Mouse (Mus musculus): Measurements from ENCODE around the gene Olfr1393. TPM values are rescaled to one million over a fixed set of nuclear protein-coding genes. Genes with fewer than 3 reads are reported as not detected.
"Not testable (repeated sequence)": the region's sequence is repeated elsewhere in the genome, so short reads cannot be mapped to it uniquely, and the experiment has no call there.

Olfr1393 gene
- polyA plus RNA-seq, 1 experiment, result 0.50 TPM

GRCm38 (mm10) chr11:49287251-49287650 lies 9.1 kb downstream of the Olfr1393 start:
- 75% methylated on average over 2 of the region's 2 CpGs for WGBS

GRCm38 (mm10) chr11:49292777-49293176 lies 14.7 kb downstream of the Olfr1393 start:
- H3K27ac ChIP-seq (ENCODE audit: control insufficient read depth, insufficient read depth, low read depth, low read length, poor library complexity), result no peak overlapping the region
- no peaks in the 10 kb centered on the region for H3K4me1 ChIP-seq (ENCODE audit: control insufficient read depth, insufficient read depth, low read length)
- no peak overlapping the region for H3K4me3 ChIP-seq (replicated peaks; ENCODE audit: control insufficient read depth, low read depth, low read length)
- TF ChIP-seq CTCF (IDR thresholded peaks at IDR 0.05; ENCODE audit: control insufficient read depth, insufficient read depth, low read length) (no peak), POLR2A (IDR thresholded peaks at IDR 0.05; ENCODE audit: borderline replicate concordance, control insufficient read depth, low read depth, low read length) (no peak)
- 76% methylated on average over 3 of the region's 3 CpGs for WGBS

More at GRCm38 (mm10) chr11:49287251-49287650, 9.1 kb downstream of the Olfr1393 start:
- Histone ChIP-seq H3K4me3 (replicated peaks; ENCODE audit: control insufficient read depth, low read depth, low read length) (no peak overlapping the region), H3K27ac (ENCODE audit: control insufficient read depth, insufficient read depth, low read depth, low read length, poor library complexity) (no peak overlapping the region), H3K4me1 (ENCODE audit: control insufficient read depth, insufficient read depth, low read length) (no peaks in the 10 kb centered on the region)
- TF ChIP-seq CTCF (IDR thresholded peaks at IDR 0.05; ENCODE audit: control insufficient read depth, insufficient read depth, low read length) (no peak), POLR2A (IDR thresholded peaks at IDR 0.05; ENCODE audit: borderline replicate concordance, control insufficient read depth, low read depth, low read length) (no peak)

GRCm38 (mm10) chr11:49304441-49304840 lies 26.3 kb downstream of the Olfr1393 start, which contains the start of gene Olfr10:
Gene Olfr10, plus strand, starts transcription at chr11:49304741.
- Histone ChIP-seq H3K4me3 (replicated peaks; ENCODE audit: control insufficient read depth, low read depth, low read length) (no peak within 1 kb of the TSS), H3K27ac (ENCODE audit: control insufficient read depth, insufficient read depth, low read depth, low read length, poor library complexity) (no peak within 1 kb of the TSS), H3K4me1 (ENCODE audit: control insufficient read depth, insufficient read depth, low read length) (no peaks in the 10 kb centered on the region)
- no peak for TF ChIP-seq CTCF (IDR thresholded peaks at IDR 0.05; ENCODE audit: control insufficient read depth, insufficient read depth, low read length)
- no peak for TF ChIP-seq POLR2A (IDR thresholded peaks at IDR 0.05; ENCODE audit: borderline replicate concordance, control insufficient read depth, low read depth, low read length)

- WGBS, result 47% methylated on average over 5 of the region's 5 CpGs
- H3K4me1 ChIP-seq (ENCODE audit: control insufficient read depth, insufficient read depth, low read length), result not testable (repeated sequence)
These were observed 30.4 kb downstream of the Olfr1393 start for GRCm38 (mm10) chr11:49308547-49308946.

GRCm38 (mm10) chr11:49322442-49322841 lies 44.3 kb downstream of the Olfr1393 start, which contains the start of gene Olfr1391:
Gene Olfr1391, plus strand, starts transcription at chr11:49322742.
- Histone ChIP-seq H3K4me1 (ENCODE audit: control insufficient read depth, insufficient read depth, low read length) (no peaks in the 10 kb centered on the region), H3K4me3 (replicated peaks; ENCODE audit: control insufficient read depth, low read depth, low read length) (no peak within 1 kb of the TSS), H3K27ac (ENCODE audit: control insufficient read depth, insufficient read depth, low read depth, low read length, poor library complexity) (no peak within 1 kb of the TSS)
- no peak for TF ChIP-seq POLR2A (IDR thresholded peaks at IDR 0.05; ENCODE audit: borderline replicate concordance, control insufficient read depth, low read depth, low read length)
- no peak for TF ChIP-seq CTCF (IDR thresholded peaks at IDR 0.05; ENCODE audit: control insufficient read depth, insufficient read depth, low read length)
- 64% methylated on average over 2 of the region's 2 CpGs for WGBS

More at GRCm38 (mm10) chr11:49308547-49308946, 30.4 kb downstream of the Olfr1393 start:
- H3K27ac ChIP-seq (ENCODE audit: control insufficient read depth, insufficient read depth, low read depth, low read length, poor library complexity); H3K4me3 ChIP-seq (replicated peaks; ENCODE audit: control insufficient read depth, low read depth, low read length): not testable (repeated sequence)

- Histone ChIP-seq H3K4me3 (replicated peaks; ENCODE audit: control insufficient read depth, low read depth, low read length) (no peak overlapping the region), H3K4me1 (ENCODE audit: control insufficient read depth, insufficient read depth, low read length) (no peaks in the 10 kb centered on the region), H3K27ac (ENCODE audit: control insufficient read depth, insufficient read depth, low read depth, low read length, poor library complexity) (no peak overlapping the region)
- WGBS, result 63% methylated on average over 3 of the region's 3 CpGs
- TF ChIP-seq POLR2A (IDR thresholded peaks at IDR 0.05; ENCODE audit: borderline replicate concordance, control insufficient read depth, low read depth, low read length), result no peak
- no peak for TF ChIP-seq CTCF (IDR thresholded peaks at IDR 0.05; ENCODE audit: control insufficient read depth, insufficient read depth, low read length)
These were observed 48.6 kb downstream of the Olfr1393 start for GRCm38 (mm10) chr11:49326726-49327125.

GRCm38 (mm10) chr11:49329686-49330085 lies 51.6 kb downstream of the Olfr1393 start:
- no peak for TF ChIP-seq POLR2A (IDR thresholded peaks at IDR 0.05; ENCODE audit: borderline replicate concordance, control insufficient read depth, low read depth, low read length)
- TF ChIP-seq CTCF (IDR thresholded peaks at IDR 0.05; ENCODE audit: control insufficient read depth, insufficient read depth, low read length), result no peak
- no peak overlapping the region for H3K4me3 ChIP-seq (replicated peaks; ENCODE audit: control insufficient read depth, low read depth, low read length)
- H3K4me1 ChIP-seq (ENCODE audit: control insufficient read depth, insufficient read depth, low read length), result no peaks in the 10 kb centered on the region
- 73% methylated on average over 1 of the region's 1 CpGs for whole genome bisulfite sequencing
- H3K27ac ChIP-seq (ENCODE audit: control insufficient read depth, insufficient read depth, low read depth, low read length, poor library complexity), result no peak overlapping the region

Other genes starting within 250 kb of the Olfr1393 start
- gene 9930111J21Rik2, start 227.1 kb upstream of the Olfr1393 start, polyA plus RNA-seq (2011; ENCODE audit: insufficient read depth, insufficient read length, low replicate concordance, missing spikeins), result 9.1 and 13.8 TPM in 2 replicates
- gene Tgtp2, start 214.1 kb upstream of the Olfr1393 start, polyA plus RNA-seq (2011; ENCODE audit: insufficient read depth, insufficient read length, low replicate concordance, missing spikeins), result 7.7 TPM in 1 of 2 replicates, not detected in the other
- gene Ifi47, start 201.7 kb upstream of the Olfr1393 start, polyA plus RNA-seq (2011; ENCODE audit: insufficient read depth, insufficient read length, low replicate concordance, missing spikeins), result 18.2 and 26.2 TPM in 2 replicates
- not detected in 2 replicates for gene Olfr1396, start 163.4 kb upstream of the Olfr1393 start, polyA plus RNA-seq (2011; ENCODE audit: insufficient read depth, insufficient read length, low replicate concordance, missing spikeins)
- not detected in 2 replicates for gene Olfr1395, start 136.0 kb upstream of the Olfr1393 start, polyA plus RNA-seq (2011; ENCODE audit: insufficient read depth, insufficient read length, low replicate concordance, missing spikeins)
- gene Olfr1394, start 123.9 kb upstream of the Olfr1393 start, polyA plus RNA-seq (2011; ENCODE audit: insufficient read depth, insufficient read length, low replicate concordance, missing spikeins), result not detected in 2 replicates
- 2.1 and 4.9 TPM in 2 replicates for gene Btnl9, start 91.1 kb upstream of the Olfr1393 start, polyA plus RNA-seq (2011; ENCODE audit: insufficient read depth, insufficient read length, low replicate concordance, missing spikeins)
- 10.4 and 12.0 TPM in 2 replicates for gene Zfp62, start 75.0 kb upstream of the Olfr1393 start, polyA plus RNA-seq (2011; ENCODE audit: insufficient read depth, insufficient read length, low replicate concordance, missing spikeins)
- gene Mgat1, start 34.1 kb upstream of the Olfr1393 start, polyA plus RNA-seq (2011; ENCODE audit: insufficient read depth, insufficient read length, low replicate concordance, missing spikeins), result 37.4 and 63.1 TPM in 2 replicates
- gene Olfr1392, start 7.0 kb downstream of the Olfr1393 start, polyA plus RNA-seq (2011; ENCODE audit: insufficient read depth, insufficient read length, low replicate concordance, missing spikeins), result not detected in 2 replicates
- gene Olfr10, start 26.4 kb downstream of the Olfr1393 start, polyA plus RNA-seq (2011; ENCODE audit: insufficient read depth, insufficient read length, low replicate concordance, missing spikeins), result not detected in 2 replicates
- not detected in 2 replicates for gene Olfr1391, start 44.4 kb downstream of the Olfr1393 start, polyA plus RNA-seq (2011; ENCODE audit: insufficient read depth, insufficient read length, low replicate concordance, missing spikeins)
- gene Olfr1390, start 56.9 kb downstream of the Olfr1393 start, polyA plus RNA-seq (2011; ENCODE audit: insufficient read depth, insufficient read length, low replicate concordance, missing spikeins), result not detected in 2 replicates
- not detected in 2 replicates for gene Olfr1389, start 144.8 kb downstream of the Olfr1393 start, polyA plus RNA-seq (2011; ENCODE audit: insufficient read depth, insufficient read length, low replicate concordance, missing spikeins)
- 0.54 and 0.65 TPM in 2 replicates for gene Olfr1388, start 158.3 kb downstream of the Olfr1393 start, polyA plus RNA-seq (2011; ENCODE audit: insufficient read depth, insufficient read length, low replicate concordance, missing spikeins)
- gene Olfr1387, start 177.0 kb downstream of the Olfr1393 start, polyA plus RNA-seq (2011; ENCODE audit: insufficient read depth, insufficient read length, low replicate concordance, missing spikeins), result not detected in 2 replicates
- gene Olfr1386, start 186.7 kb downstream of the Olfr1393 start, polyA plus RNA-seq (2011; ENCODE audit: insufficient read depth, insufficient read length, low replicate concordance, missing spikeins), result not detected in 2 replicates
- 1.1 TPM in 2 replicates for gene Olfr1385, start 210.8 kb downstream of the Olfr1393 start, polyA plus RNA-seq (2011; ENCODE audit: insufficient read depth, insufficient read length, low replicate concordance, missing spikeins)
- not detected in 2 replicates for gene Olfr1384, start 228.4 kb downstream of the Olfr1393 start, polyA plus RNA-seq (2011; ENCODE audit: insufficient read depth, insufficient read length, low replicate concordance, missing spikeins)
- not detected in 2 replicates for gene Olfr1383, start 241.3 kb downstream of the Olfr1393 start, polyA plus RNA-seq (2011; ENCODE audit: insufficient read depth, insufficient read length, low replicate concordance, missing spikeins)
- gene Olfr1382, start 249.9 kb downstream of the Olfr1393 start, polyA plus RNA-seq (2011; ENCODE audit: insufficient read depth, insufficient read length, low replicate concordance, missing spikeins), result not detected in 2 replicates

Data from bone marrow, adult 2 months (tissue).